Mouse (Mus musculus) 3134 (cell line): ENCODE data around the gene Prkce.

Source experiments
- DNase-seq: peaks from one replicate; pipeline ENCODE4 v3.0.0-alpha.2; 2011; ENCODE audit warnings: low spot score; ENCODE audit not compliant: insufficient read length; ENCODE audit errors: extremely low read depth

Prkce gene

GRCm38 (mm10) chr17:86250406-86250905, 82.9 kb downstream of the Prkce start:
- no peak for DNase-seq

GRCm38 (mm10) chr17:86253884-86254283, 86.3 kb downstream of the Prkce start:
- DNase-seq: no peak

- DNase-seq: peak; percentile 17
Measured at GRCm38 (mm10) chr17:86254285-86254684, 86.7 kb downstream of the Prkce start.

- no peak for DNase-seq
Measured at GRCm38 (mm10) chr17:86254978-86255377, 87.4 kb downstream of the Prkce start.

GRCm38 (mm10) chr17:86256730-86257131, 89.1 kb downstream of the Prkce start:
- DNase-seq: no peak

GRCm38 (mm10) chr17:86261067-86261466, 93.5 kb downstream of the Prkce start:
- DNase-seq: no peak

- no peak for DNase-seq
Measured at GRCm38 (mm10) chr17:86263985-86264649, 96.5 kb downstream of the Prkce start.

- no peak for DNase-seq
Measured at GRCm38 (mm10) chr17:86266051-86266450, 98.5 kb downstream of the Prkce start.

GRCm38 (mm10) chr17:86267126-86267760, 99.7 kb downstream of the Prkce start:
- DNase-seq: no peak

- DNase-seq: no peak
Measured at GRCm38 (mm10) chr17:86269639-86270038, 102.1 kb downstream of the Prkce start.

- no peak for DNase-seq
Measured at GRCm38 (mm10) chr17:86270523-86270922, 102.9 kb downstream of the Prkce start.

GRCm38 (mm10) chr17:86271277-86271676, 103.7 kb downstream of the Prkce start:
- DNase-seq: no peak

GRCm38 (mm10) chr17:86272961-86273360, 105.4 kb downstream of the Prkce start:
- no peak for DNase-seq

GRCm38 (mm10) chr17:86273566-86274349, 106.2 kb downstream of the Prkce start:
- DNase-seq: no peak

GRCm38 (mm10) chr17:86274350-86274744, 106.8 kb downstream of the Prkce start:
- DNase-seq: no peak

- DNase-seq: no peak
Measured at GRCm38 (mm10) chr17:86276381-86276780, 108.8 kb downstream of the Prkce start.

GRCm38 (mm10) chr17:86277032-86277798, 109.6 kb downstream of the Prkce start:
- DNase-seq: no peak

- DNase-seq: no peak
Measured at GRCm38 (mm10) chr17:86277999-86278526, 110.5 kb downstream of the Prkce start.

GRCm38 (mm10) chr17:86279751-86280150, 112.2 kb downstream of the Prkce start:
- DNase-seq: no peak

GRCm38 (mm10) chr17:86283741-86284140, 116.2 kb downstream of the Prkce start:
- no peak for DNase-seq
